Mouse (Mus musculus) embryonic facial prominence, embryonic 15.5 days (tissue): Measurements from ENCODE around the gene Ugt1a6a. TPM values are rescaled to one million over a fixed set of nuclear protein-coding genes. Genes with fewer than 3 reads are reported as not detected.

Experiments used
- ATAC-seq: fragments of 200-750 bp; cut with Nextera tagmentation; 2 replicates; pipeline ENCODE4 v1.8.0; 2017; ENCODE audit warnings: low read depth, moderate TSS enrichment; ENCODE audit not compliant: insufficient number of reproducible peaks, low FRiP score, low TSS enrichment
- H3K27ac ChIP-seq: fragments of 300-500 bp; sonication (generic); replicated peaks from 2 replicates; pipeline ENCODE4 v1.5.1; 2015; ENCODE audit warnings: mild to moderate bottlenecking, inconsistent platforms
- H3K27me3 ChIP-seq: fragments of 300-500 bp; sonication (generic); 2 replicates; pipeline ENCODE4 v1.6.1; 2015; ENCODE audit warnings: inconsistent platforms
- H3K36me3 ChIP-seq: fragments of 300-500 bp; sonication (generic); 2 replicates; pipeline ENCODE4 v1.6.1; 2015; ENCODE audit warnings: mild to moderate bottlenecking, inconsistent platforms
- H3K4me1 ChIP-seq: fragments of 300-500 bp; sonication (generic); 2 replicates; pipeline ENCODE4 v1.6.1; 2015; ENCODE audit warnings: inconsistent platforms
- H3K4me2 ChIP-seq: fragments of 300-500 bp; sonication (generic); replicated peaks from 2 replicates; pipeline ENCODE4 v1.6.1; 2015; ENCODE audit warnings: mild to moderate bottlenecking, inconsistent platforms
- H3K4me3 ChIP-seq: fragments of 300-500 bp; sonication (generic); replicated peaks from 2 replicates; pipeline ENCODE4 v1.5.1; 2015; ENCODE audit warnings: mild to moderate bottlenecking, inconsistent platforms
- H3K9ac ChIP-seq: fragments of 300-500 bp; sonication (generic); 2 replicates; pipeline ENCODE4 v1.6.1; 2015; ENCODE audit warnings: inconsistent platforms
- H3K9me3 ChIP-seq: fragments of 300-500 bp; sonication (generic); replicated peaks from 2 replicates; pipeline ENCODE4 v1.6.1; 2016; ENCODE audit warnings: inconsistent platforms
- WGBS: fragments of 180-500 bp; shearing (Covaris S2); methylation state at CpG from one replicate; pipeline ENCODE4 v1.1.7; 2015; 5-methylcytosine and 5-hydroxymethylcytosine counted together
- polyA plus RNA-seq: library from polyadenylated mRNA; unstranded; fragments of >200 nt; fragmentation: Nextera tagmentation; extraction: Ambion mirVana; gene quantifications from 2 replicates; pipeline ENCODE4 v1.2.1, GENCODE M21; 2015

Gene Ugt1a6a
- polyA plus RNA-seq, 1 experiment from 2014 or later = 16.8 TPM

- Histone ChIP-seq H3K27ac (no peak overlapping the region), H3K36me3 (peaks cover 95% of the 10 kb centered on the region), H3K9me3 (no peaks in the 10 kb centered on the region; the same call in 1 of the 2 replicates), H3K4me1 (peaks cover 9% of the 10 kb centered on the region), H3K4me2 (no peak overlapping the region), H3K27me3 (no peaks in the 10 kb centered on the region), H3K9ac (no peak overlapping the region), H3K4me3 (no peak overlapping the region)
- 89% methylated on average over 5 of the region's 5 CpGs for WGBS
- no peak for ATAC-seq
These were observed 129.2 kb downstream of the Ugt1a6a start for GRCm38 (mm10) chr1:88263778-88264177.

GRCm38 (mm10) chr1:88264237-88264868 lies 129.7 kb downstream of the Ugt1a6a start:
- no peaks in the 10 kb centered on the region for H3K27me3 ChIP-seq
- H3K4me1 ChIP-seq = peaks cover 5% of the 10 kb centered on the region
- no peak overlapping the region for H3K27ac ChIP-seq
- no peak overlapping the region for H3K4me3 ChIP-seq
- 90% methylated on average over 7 of the region's 7 CpGs for WGBS
- no peaks in the 10 kb centered on the region; the same call in 1 of the 2 replicates for H3K9me3 ChIP-seq
- H3K9ac ChIP-seq = no peak overlapping the region
- ATAC-seq = no peak
- H3K4me2 ChIP-seq = no peak overlapping the region
- H3K36me3 ChIP-seq = peaks cover 100% of the 10 kb centered on the region

GRCm38 (mm10) chr1:88264869-88265240 lies 130.2 kb downstream of the Ugt1a6a start:
- Histone ChIP-seq H3K9me3 (no peaks in the 10 kb centered on the region; the same call in 1 of the 2 replicates), H3K36me3 (peaks cover 100% of the 10 kb centered on the region), H3K4me3 (no peak overlapping the region), H3K27me3 (no peaks in the 10 kb centered on the region), H3K27ac (no peak overlapping the region), H3K4me2 (no peak overlapping the region), H3K9ac (no peak overlapping the region), H3K4me1 (peaks cover 4% of the 10 kb centered on the region)
- 80% methylated on average over 4 of the region's 4 CpGs for WGBS
- ATAC-seq = no peak

- Histone ChIP-seq H3K4me1 (peaks cover 4% of the 10 kb centered on the region), H3K4me2 (no peak overlapping the region), H3K9me3 (no peaks in the 10 kb centered on the region; the same call in 1 of the 2 replicates), H3K9ac (no peak overlapping the region), H3K4me3 (no peak overlapping the region), H3K36me3 (peaks cover 90% of the 10 kb centered on the region), H3K27ac (no peak overlapping the region), H3K27me3 (no peaks in the 10 kb centered on the region)
- ATAC-seq = no peak
- 89% methylated on average over 13 of the region's 13 CpGs for WGBS
These were observed 131.5 kb downstream of the Ugt1a6a start for GRCm38 (mm10) chr1:88266123-88266522.

GRCm38 (mm10) chr1:88267489-88267888 lies 132.9 kb downstream of the Ugt1a6a start:
- no peak for ATAC-seq
- no peaks in the 10 kb centered on the region for H3K27me3 ChIP-seq
- no peak overlapping the region for H3K27ac ChIP-seq
- H3K4me2 ChIP-seq = no peak overlapping the region
- H3K4me1 ChIP-seq = no peaks in the 10 kb centered on the region
- peaks cover 86% of the 10 kb centered on the region for H3K36me3 ChIP-seq
- 93% methylated on average over 6 of the region's 6 CpGs for WGBS
- no peak overlapping the region for H3K9ac ChIP-seq
- H3K4me3 ChIP-seq = no peak overlapping the region
- no peaks in the 10 kb centered on the region; the same call in 1 of the 2 replicates for H3K9me3 ChIP-seq

- H3K36me3 ChIP-seq = peaks cover 86% of the 10 kb centered on the region
- no peaks in the 10 kb centered on the region; the same call in 1 of the 2 replicates for H3K9me3 ChIP-seq
- no peak for ATAC-seq
- no peaks in the 10 kb centered on the region for H3K4me1 ChIP-seq
- no peak overlapping the region for H3K27ac ChIP-seq
- no peaks in the 10 kb centered on the region for H3K27me3 ChIP-seq
- no peak overlapping the region for H3K4me2 ChIP-seq
- no peak overlapping the region for H3K9ac ChIP-seq
- H3K4me3 ChIP-seq = no peak overlapping the region
- 85% methylated on average over 6 of the region's 6 CpGs for WGBS
These were observed 133.5 kb downstream of the Ugt1a6a start for GRCm38 (mm10) chr1:88268070-88268469.

Other genes with a start within 250 kb of the Ugt1a6a start
- gene Usp40, start 126.3 kb upstream of the Ugt1a6a start, polyA plus RNA-seq = 40.2 and 42.5 TPM in 2 replicates
- gene Ugt1a10, start 79.4 kb upstream of the Ugt1a6a start, polyA plus RNA-seq = not detected in 2 replicates
- not detected in 2 replicates for gene Ugt1a9, start 64.0 kb upstream of the Ugt1a6a start, polyA plus RNA-seq
- not detected in 2 replicates for gene Ugt1a8, start 47.0 kb upstream of the Ugt1a6a start, polyA plus RNA-seq
- gene Ugt1a7c, start 39.7 kb upstream of the Ugt1a6a start, polyA plus RNA-seq = 3.0 and 4.9 TPM in 2 replicates
- gene Ugt1a6b, start 31.6 kb upstream of the Ugt1a6a start, polyA plus RNA-seq = 2.1 and 3.7 TPM in 2 replicates
- gene Ugt1a5, start 31.2 kb downstream of the Ugt1a6a start, polyA plus RNA-seq = not detected in 2 replicates
- gene Ugt1a2, start 65.8 kb downstream of the Ugt1a6a start, polyA plus RNA-seq = 0.33 TPM in 1 of 2 replicates, not detected in the other
- gene Dnajb3, start 71.0 kb downstream of the Ugt1a6a start, polyA plus RNA-seq = 9.4 and 10.8 TPM in 2 replicates
- 2.0 and 2.2 TPM in 2 replicates for gene Ugt1a1, start 77.2 kb downstream of the Ugt1a6a start, polyA plus RNA-seq
- 0.98 and 1.4 TPM in 2 replicates for gene Mroh2a, start 92.2 kb downstream of the Ugt1a6a start, polyA plus RNA-seq
- gene Hjurp, start 142.8 kb downstream of the Ugt1a6a start, polyA plus RNA-seq = 153 and 161 TPM in 2 replicates
- 0.05 TPM in 1 of 2 replicates, not detected in the other for gene Trpm8, start 142.9 kb downstream of the Ugt1a6a start, polyA plus RNA-seq